In the genomic region with DNA sequence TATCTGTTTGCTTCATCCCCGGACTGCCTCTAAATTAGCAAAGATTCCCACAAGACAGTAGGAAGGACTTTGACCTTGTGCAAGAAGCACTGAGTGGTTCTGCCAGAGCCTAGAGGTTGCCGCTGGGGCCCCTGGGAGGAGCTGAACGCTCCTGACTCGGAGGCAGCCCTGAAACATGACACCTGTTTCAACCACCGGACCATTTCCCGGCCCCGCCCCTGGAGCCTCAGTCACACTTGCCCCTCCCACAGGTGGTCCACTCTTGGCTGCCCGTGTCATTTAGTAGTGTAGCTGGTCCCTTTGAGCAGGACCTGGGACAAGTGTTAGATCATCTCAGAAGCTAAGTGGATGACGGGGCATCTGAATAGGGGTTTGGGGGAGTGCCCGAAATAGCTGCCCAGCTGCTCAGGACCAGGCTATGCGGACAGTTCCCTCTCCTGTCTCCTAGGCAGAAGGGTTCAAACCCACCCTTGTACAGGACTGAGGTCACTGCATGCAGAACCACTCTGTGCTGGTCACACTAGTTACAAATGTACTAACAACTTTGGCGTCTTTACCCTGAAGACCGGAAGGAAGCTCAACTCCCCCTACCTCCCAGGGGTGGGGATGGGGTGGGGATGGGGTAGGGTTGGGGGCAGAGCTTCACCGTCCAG, we compare ENCODE assay signal across 8 mouse cellular contexts. TPM values are rescaled to one million over a fixed set of nuclear protein-coding genes. Genes with fewer than 3 reads are reported as not detected.
DNase-seq lines count a peak whose midpoint lies in the region; ATAC-seq lines count a peak whose summit lies in the region.

No protein-coding gene starts in this region.

- peak; percentile 36; the same call in 1 of the 2 replicates for ATAC-seq in embryonic facial prominence, embryonic 11.5 days (replicated peaks; ENCODE audit: insufficient number of reproducible peaks, low FRiP score, low TSS enrichment, low read depth)
- peak; percentile 89 for ATAC-seq in kidney, embryonic 15.5 days (replicated peaks; ENCODE audit: low FRiP score)
- no peak for ATAC-seq in neural tube, embryonic 13.5 days (ENCODE audit: low read depth)

- H3K9me3 ChIP-seq in embryonic facial prominence, embryonic 11.5 days (replicated peaks; ENCODE audit: control insufficient read depth, low read length) = no peaks in the 10 kb centered on the region
- H3K9me3 ChIP-seq in kidney, embryonic 15.5 days (replicated peaks) = no peaks in the 10 kb centered on the region
- no peaks in the 10 kb centered on the region for H3K9me3 ChIP-seq in neural tube, embryonic 13.5 days

- peak overlapping the region; percentile 5; the same call in 1 of the 2 replicates for H3K4me2 ChIP-seq in embryonic facial prominence, embryonic 11.5 days (ENCODE audit: low read depth, low read length)
- peak overlapping the region; percentile 37; the same call in 1 of the 2 replicates for H3K4me2 ChIP-seq in kidney, embryonic 15.5 days
- H3K4me2 ChIP-seq in neural tube, embryonic 13.5 days = peak overlapping the region; percentile 64

- peaks cover 22% of the 10 kb centered on the region for H3K27me3 ChIP-seq in embryonic facial prominence, embryonic 11.5 days (ENCODE audit: control insufficient read depth, insufficient read depth, low read length)
- H3K27me3 ChIP-seq in kidney, embryonic 15.5 days = peaks cover 64% of the 10 kb centered on the region
- peaks cover 16% of the 10 kb centered on the region for H3K27me3 ChIP-seq in neural tube, embryonic 13.5 days

- H3K4me3 ChIP-seq in embryonic facial prominence, embryonic 11.5 days (ENCODE audit: low read depth, low read length) = peak overlapping the region; percentile 3; the same call in 1 of the 2 replicates
- H3K4me3 ChIP-seq in kidney, embryonic 15.5 days (replicated peaks) = no peak overlapping the region
- H3K4me3 ChIP-seq in neural tube, embryonic 13.5 days = peak overlapping the region; percentile 55

- peaks cover 4% of the 10 kb centered on the region; the same call in 1 of the 2 replicates for H3K4me1 ChIP-seq in embryonic facial prominence, embryonic 11.5 days (ENCODE audit: control insufficient read depth, insufficient read depth, low read length)
- H3K4me1 ChIP-seq in kidney, embryonic 15.5 days = peaks cover 27% of the 10 kb centered on the region
- peaks cover 73% of the 10 kb centered on the region for H3K4me1 ChIP-seq in neural tube, embryonic 13.5 days (replicated peaks)

- H3K27ac ChIP-seq in embryonic facial prominence, embryonic 11.5 days (replicated peaks; ENCODE audit: low read depth, low read length) = no peak overlapping the region
- H3K27ac ChIP-seq in kidney, embryonic 15.5 days = no peak overlapping the region
- peak overlapping the region; percentile 88 for H3K27ac ChIP-seq in neural tube, embryonic 13.5 days (replicated peaks)

- no peak overlapping the region for H3K9ac ChIP-seq in embryonic facial prominence, embryonic 11.5 days (replicated peaks; ENCODE audit: low read length)
- H3K9ac ChIP-seq in kidney, embryonic 15.5 days = no peak overlapping the region
- H3K9ac ChIP-seq in neural tube, embryonic 13.5 days = peak overlapping the region; percentile 84

- peak; percentile 39 for DNase-seq in ovary, postnatal 36 days (ENCODE audit: low spot score)
- no peak for DNase-seq in ovary, postnatal 10 days (ENCODE audit: low spot score)
- DNase-seq in embryonic facial prominence, embryonic 11.5 days (ENCODE audit: low spot score) = peak; percentile 68
- DNase-seq in right cerebral cortex, postnatal 4 days = no peak
- DNase-seq in adrenal gland, adult 8-10 months = no peak
- no peak for DNase-seq in heart, adult 9 months (ENCODE audit: low spot score in 2 of 2)

- no peaks in the 10 kb centered on the region for H3K36me3 ChIP-seq in embryonic facial prominence, embryonic 11.5 days (replicated peaks; ENCODE audit: control insufficient read depth, insufficient read depth, low read depth, low read length)
- H3K36me3 ChIP-seq in kidney, embryonic 15.5 days = no peaks in the 10 kb centered on the region
- H3K36me3 ChIP-seq in neural tube, embryonic 13.5 days = no peaks in the 10 kb centered on the region

- WGBS in embryonic facial prominence, embryonic 11.5 days = 4% methylated on average over 14 of the region's 14 CpGs
- 2% methylated on average over 14 of the region's 14 CpGs for WGBS in kidney, embryonic 15.5 days
- 4% methylated on average over 14 of the region's 14 CpGs for WGBS in neural tube, embryonic 13.5 days

RNA-seq across cellular contexts. Expression of a gene that starts 1.8 kb away (rescaled TPM):
- 7.6 and 11.0 TPM in 2 replicates for polyA plus RNA-seq in embryonic facial prominence, embryonic 11.5 days (2014; fragmentation: Nextera tagmentation; extraction: Ambion mirVana)
- polyA plus RNA-seq in kidney, embryonic 15.5 days (2015; fragmentation: Nextera tagmentation; extraction: Ambion mirVana) = 0.30 and 0.82 TPM in 2 replicates
- polyA plus RNA-seq in neural tube, embryonic 13.5 days (2015; fragmentation: Nextera tagmentation; extraction: Ambion mirVana) = 84.9 and 102 TPM in 2 replicates
- under 1 TPM; 0.10 to 0.34 (median 0.18) TPM for total RNA-seq in adrenal gland, adult 8-10 months (2022)

RNA-seq across cellular contexts. Expression of a gene that starts 35.3 kb away (rescaled TPM):
- polyA plus RNA-seq in embryonic facial prominence, embryonic 11.5 days (2014; fragmentation: Nextera tagmentation; extraction: Ambion mirVana) = 0.88 and 1.3 TPM in 2 replicates
- 1.5 and 1.6 TPM in 2 replicates for polyA plus RNA-seq in kidney, embryonic 15.5 days (2015; fragmentation: Nextera tagmentation; extraction: Ambion mirVana)
- polyA plus RNA-seq in neural tube, embryonic 13.5 days (2015; fragmentation: Nextera tagmentation; extraction: Ambion mirVana) = 1.0 and 1.1 TPM in 2 replicates
- 1 to 10 TPM; 4.2 to 9.0 (median 7.1) TPM for total RNA-seq in adrenal gland, adult 8-10 months (2022)

Comparison
In these comparisons a context has a peak if more than half of its experiments do, and no peak if none do; other contexts are left out.
1. DNase-seq: peak in ovary, postnatal 36 days (single experiment) and embryonic facial prominence, embryonic 11.5 days (single experiment); none in ovary, postnatal 10 days (single experiment), right cerebral cortex, postnatal 4 days (single experiment), adrenal gland, adult 8-10 months (single experiment) and heart, adult 9 months (0 of 2).
2. H3K4me2 ChIP-seq: peak in every context shown above with its lines; median percentile 64 in neural tube, embryonic 13.5 days; 37 in kidney, embryonic 15.5 days; 5 in embryonic facial prominence, embryonic 11.5 days.